ENCODE assay signal across 8 mouse cellular contexts in the genomic region with DNA sequence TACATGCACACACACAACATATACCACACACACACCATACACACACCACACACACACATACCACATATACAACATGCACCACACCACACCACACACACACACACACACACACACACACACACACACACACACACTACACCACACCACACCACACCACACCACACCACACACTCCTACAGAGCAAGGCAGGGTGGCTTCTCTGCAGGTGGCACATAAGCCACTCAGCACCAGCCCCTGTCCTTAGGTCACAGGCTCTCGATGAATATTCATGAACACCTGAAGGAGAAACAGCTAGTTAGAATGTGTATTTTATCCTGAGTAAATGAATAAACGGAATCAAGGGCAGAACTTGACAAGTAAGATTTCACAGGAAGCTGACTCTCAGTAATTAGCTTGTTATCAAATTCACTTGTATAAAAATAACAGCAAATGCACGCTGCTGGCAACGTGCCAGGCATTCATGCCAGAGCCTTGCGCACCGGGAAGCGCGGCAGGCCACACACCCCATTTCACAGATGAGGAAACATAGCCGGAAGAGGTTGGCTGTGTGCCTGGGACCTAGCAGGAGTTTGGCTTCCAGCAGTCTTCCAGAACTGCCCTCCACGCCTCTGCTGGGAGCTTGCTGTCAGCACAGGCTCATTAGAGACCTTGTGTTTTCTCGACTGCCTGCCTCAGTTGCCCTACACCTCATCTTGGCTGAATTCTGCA. TPM values are rescaled to one million over a fixed set of nuclear protein-coding genes. Genes with fewer than 3 reads are reported as not detected.
A peak's percentile ranks its signal among the peaks of the same experiment; 100 is the strongest.
DNase-seq lines count a peak whose midpoint lies in the region; ATAC-seq lines count a peak whose summit lies in the region.

No protein-coding gene starts in this region.

- H3K4me1 ChIP-seq in forebrain, embryonic 14.5 days (ENCODE audit: control insufficient read depth, insufficient read depth, low read length) = peaks cover 6% of the 10 kb centered on the region

- peaks cover 8% of the 10 kb centered on the region; the same call in 1 of the 2 replicates for H3K27me3 ChIP-seq in forebrain, embryonic 14.5 days (replicated peaks; ENCODE audit: control insufficient read depth, insufficient read depth, low read length)

- H3K9me3 ChIP-seq in forebrain, embryonic 14.5 days (replicated peaks; ENCODE audit: control insufficient read depth, low read length) = no peaks in the 10 kb centered on the region

- H3K9ac ChIP-seq in forebrain, embryonic 14.5 days (ENCODE audit: low read length) = no peak overlapping the region

- DNase-seq in urinary bladder, postnatal 25 days (ENCODE audit: low spot score) = peak; percentile 58
- no peak for DNase-seq in urinary bladder, adult 2 months (ENCODE audit: low spot score)
- peak; percentile 95 for DNase-seq in forebrain, embryonic 14.5 days (ENCODE audit: low spot score)
- DNase-seq in heart, postnatal 10 days = peak; percentile 77 to 81
- peak; percentile 96 to 97 for DNase-seq in kidney, postnatal 25 days
- DNase-seq in lung, postnatal 25 days (ENCODE audit: low spot score) = peak; percentile 79
- DNase-seq in right cerebral cortex, postnatal 36 days (ENCODE audit: low spot score in 2 of 2) = peak; percentile 27 to 38

- no peak overlapping the region for H3K4me3 ChIP-seq in forebrain, embryonic 14.5 days (ENCODE audit: low read depth, low read length)

- 0 out of 2 replicates have a peak overlapping the region, but pooled peaks have one; percentile 14 for H3K27ac ChIP-seq in forebrain, embryonic 14.5 days (ENCODE audit: low read depth, low read length)

- ATAC-seq in forebrain, embryonic 14.5 days = peak; percentile 92
- no peak for ATAC-seq in monocyte, adult 5-6 weeks (replicated peaks; ENCODE audit: insufficient number of reproducible peaks, low FRiP score, low TSS enrichment, poor library complexity, severe bottlenecking)

- no peak overlapping the region for H3K4me2 ChIP-seq in forebrain, embryonic 14.5 days (ENCODE audit: low read length)

- intact Hi-C loops in heart, postnatal 10 days (cut with DNase I) = no loop called here

- no peaks in the 10 kb centered on the region for H3K36me3 ChIP-seq in forebrain, embryonic 14.5 days (ENCODE audit: control insufficient read depth, insufficient read depth, low read length)

- WGBS in forebrain, embryonic 14.5 days = 5% methylated on average over 11 of the region's 11 CpGs

RNA-seq across cellular contexts. Expression of gene Irs2, which starts 54.8 kb away (rescaled TPM):
- polyA plus RNA-seq in urinary bladder, adult 2 months (2012; rRNA removed) = 8.5 and 13.4 TPM in 2 replicates
- polyA plus RNA-seq in forebrain, embryonic 14.5 days (2014; fragmentation: Nextera tagmentation; extraction: Ambion mirVana) = 3.9 and 4.0 TPM in 2 replicates
- 10 to 100 TPM; 17.7 to 22.0 TPM for total RNA-seq in heart, postnatal 10 days (2021)
- 31.1 to 35.4 TPM (median 33.2 TPM) in 3 replicates for total RNA-seq in monocyte, adult 5-6 weeks (2017)
